Mouse (Mus musculus) testis, adult 2 months (tissue): ENCODE data around the gene Gabra6. TPM values are rescaled to one million over a fixed set of nuclear protein-coding genes. Genes with fewer than 3 reads are reported as not detected.

ENCODE experiments used
- H3K27ac ChIP-seq: fragments of 200-500 bp; 2 replicates; pipeline ENCODE4 v1.5.1; 2012; ENCODE audit warnings: low read depth, low read length; ENCODE audit not compliant: control insufficient read depth, insufficient read depth
- H3K27me3 ChIP-seq: fragments of 200-500 bp; 2 replicates; pipeline ENCODE4 v1.6.1; 2012; ENCODE audit warnings: mild to moderate bottlenecking, low read length, moderate library complexity; ENCODE audit not compliant: control insufficient read depth, insufficient read depth
- H3K36me3 ChIP-seq: fragments of 200-500 bp; 2 replicates; pipeline ENCODE4 v1.6.1; 2012; ENCODE audit warnings: mild to moderate bottlenecking, low read length; ENCODE audit not compliant: control insufficient read depth, insufficient read depth
- H3K4me1 ChIP-seq: fragments of 200-500 bp; 2 replicates; pipeline ENCODE4 v1.6.1; 2012; ENCODE audit warnings: low read length; ENCODE audit not compliant: control insufficient read depth, insufficient read depth
- H3K4me3 ChIP-seq: fragments of 200-500 bp; 2 replicates; pipeline ENCODE4 v1.5.1; 2012; ENCODE audit warnings: low read depth, mild to moderate bottlenecking, low read length, moderate library complexity, mixed read lengths; ENCODE audit not compliant: control insufficient read depth
- CTCF ChIP-seq: fragments of 200-500 bp; IDR thresholded peaks from 2 replicates; pipeline ENCODE4 v1.5.1; 2012; ENCODE audit warnings: low read depth, mild to moderate bottlenecking, inconsistent platforms, low read length, moderate library complexity; ENCODE audit not compliant: control insufficient read depth, insufficient read depth, insufficient replicate concordance
- POLR2A ChIP-seq: fragments of 200-500 bp; IDR thresholded peaks from 2 replicates; pipeline ENCODE4 v1.6.1; 2012; ENCODE audit warnings: low read depth, mild to moderate bottlenecking, inconsistent platforms, low read length, moderate library complexity; ENCODE audit not compliant: control insufficient read depth
- polyA plus RNA-seq: library from polyadenylated mRNA; depleted of rRNA; stranded (reverse); fragments of >200 nt; gene quantifications from 2 replicates; pipeline ENCODE4 v1.2.3, GENCODE M21; 2012; rRNA removed

Gene Gabra6
- polyA plus RNA-seq, 1 experiment: not detected

- Histone ChIP-seq H3K27ac (no peak overlapping the region), H3K27me3 (no peaks in the 10 kb centered on the region), H3K4me3 (no peak overlapping the region), H3K4me1 (no peaks in the 10 kb centered on the region), H3K36me3 (no peaks in the 10 kb centered on the region)
- no peak for TF ChIP-seq POLR2A
- TF ChIP-seq CTCF: no peak
These were observed 6.0 kb downstream of the Gabra6 start for GRCm38 (mm10) chr11:42314850-42315249.

- Histone ChIP-seq H3K4me1 (no peaks in the 10 kb centered on the region), H3K36me3 (no peaks in the 10 kb centered on the region), H3K4me3 (no peak overlapping the region), H3K27me3 (no peaks in the 10 kb centered on the region), H3K27ac (no peak overlapping the region)
- TF ChIP-seq POLR2A (no peak), CTCF (no peak)
These were observed 10.0 kb downstream of the Gabra6 start for GRCm38 (mm10) chr11:42310892-42311291.

GRCm38 (mm10) chr11:42309086-42309485, 11.8 kb downstream of the Gabra6 start:
- no peaks in the 10 kb centered on the region for H3K36me3 ChIP-seq
- no peak overlapping the region for H3K27ac ChIP-seq
- no peak overlapping the region for H3K4me3 ChIP-seq
- no peaks in the 10 kb centered on the region for H3K4me1 ChIP-seq
- H3K27me3 ChIP-seq: no peaks in the 10 kb centered on the region
- TF ChIP-seq POLR2A (no peak), CTCF (no peak)

- no peaks in the 10 kb centered on the region for H3K4me1 ChIP-seq
- no peak for TF ChIP-seq CTCF
- TF ChIP-seq POLR2A: no peak
- no peaks in the 10 kb centered on the region for H3K27me3 ChIP-seq
- no peaks in the 10 kb centered on the region for H3K36me3 ChIP-seq
- H3K27ac ChIP-seq: no peak overlapping the region
- no peak overlapping the region for H3K4me3 ChIP-seq
These were observed 14.8 kb downstream of the Gabra6 start for GRCm38 (mm10) chr11:42306095-42306494.

- no peaks in the 10 kb centered on the region for H3K4me1 ChIP-seq
- H3K27me3 ChIP-seq: no peaks in the 10 kb centered on the region
- no peaks in the 10 kb centered on the region for H3K36me3 ChIP-seq
- TF ChIP-seq CTCF (no peak), POLR2A (no peak)
- no peak overlapping the region for H3K4me3 ChIP-seq
- no peak overlapping the region for H3K27ac ChIP-seq
These were observed 61.9 kb downstream of the Gabra6 start for GRCm38 (mm10) chr11:42258978-42259377.

Other genes with a start within 250 kb of the Gabra6 start
- gene Gabra1, start 138.1 kb downstream of the Gabra6 start, polyA plus RNA-seq: 0.43 and 1.0 TPM in 2 replicates
- gene Gabrb2, start 98.7 kb upstream of the Gabra6 start, polyA plus RNA-seq: 0.09 TPM in 1 of 2 replicates, not detected in the other